Mouse (Mus musculus) intestine, embryonic 14.5 days (tissue): ENCODE results near the gene Syt7. TPM values are rescaled to one million over a fixed set of nuclear protein-coding genes. Genes with fewer than 3 reads are reported as not detected.

Source experiments
- ATAC-seq: fragments of 200-750 bp; cut with Nextera tagmentation; replicated peaks from 2 replicates; pipeline ENCODE4 v1.8.0; 2017; ENCODE audit warnings: low read depth, moderate number of reproducible peaks, moderate TSS enrichment, moderate library complexity; ENCODE audit not compliant: low FRiP score, low TSS enrichment
- DNase-seq: peaks from one replicate; pipeline ENCODE4 v3.0.0-alpha.2; 2018; ENCODE audit warnings: low spot score
- H3K27ac ChIP-seq: fragments of 300-500 bp; sonication (generic); 2 replicates; pipeline ENCODE4 v1.5.1; 2014; ENCODE audit warnings: low read depth, mild to moderate bottlenecking, control low read depth
- H3K27me3 ChIP-seq: fragments of 300-500 bp; sonication (generic); replicated peaks from 2 replicates; pipeline ENCODE4 v1.6.1; 2014; ENCODE audit warnings: low read length, control low read depth; ENCODE audit not compliant: control insufficient read depth, insufficient read depth
- H3K36me3 ChIP-seq: fragments of 300-500 bp; sonication (generic); 2 replicates; pipeline ENCODE4 v1.6.1; 2014; ENCODE audit warnings: low read length, control low read depth; ENCODE audit not compliant: control insufficient read depth, insufficient read depth
- H3K4me1 ChIP-seq: fragments of 300-500 bp; sonication (generic); replicated peaks from 2 replicates; pipeline ENCODE4 v1.6.1; 2014; ENCODE audit warnings: low read length, control low read depth, mixed read lengths; ENCODE audit not compliant: control insufficient read depth, insufficient read depth
- H3K4me2 ChIP-seq: fragments of 300-500 bp; sonication (generic); 2 replicates; pipeline ENCODE4 v1.6.1; 2014; ENCODE audit warnings: low read length
- H3K4me3 ChIP-seq: fragments of 300-500 bp; sonication (generic); 2 replicates; pipeline ENCODE4 v1.5.1; 2014; ENCODE audit warnings: low read depth, low read length, control low read depth, mixed read lengths
- H3K9ac ChIP-seq: fragments of 300-500 bp; sonication (generic); 2 replicates; pipeline ENCODE4 v1.6.1; 2014; ENCODE audit warnings: mild to moderate bottlenecking, low read length
- H3K9me3 ChIP-seq: fragments of 300-500 bp; sonication (generic); 2 replicates; pipeline ENCODE4 v1.6.1; 2016; ENCODE audit warnings: low read length, control low read depth; ENCODE audit not compliant: control insufficient read depth
- WGBS: fragments of 180-500 bp; shearing (Covaris S2); extraction: QIAGEN DNeasy Blood & Tissue Kit; methylation state at CpG from one replicate; pipeline ENCODE4 v1.1.7; 2014; 5-methylcytosine and 5-hydroxymethylcytosine counted together
- polyA plus RNA-seq: library from polyadenylated mRNA; unstranded; fragments of >200 nt; fragmentation: Nextera tagmentation; extraction: Ambion mirVana; gene quantifications from 2 replicates; pipeline ENCODE4 v1.2.1, GENCODE M21; 2014

The Syt7 gene
- polyA plus RNA-seq, 1 experiment from 2014 or later, result 1.5 TPM

GRCm38 (mm10) chr19:10391995-10392394, 3.1 kb downstream of the Syt7 start:
- Histone ChIP-seq H3K36me3 (no peaks in the 10 kb centered on the region), H3K4me3 (no peak overlapping the region), H3K9ac (no peak overlapping the region), H3K4me2 (no peak overlapping the region), H3K27me3 (peaks cover 21% of the 10 kb centered on the region), H3K4me1 (peaks cover 8% of the 10 kb centered on the region; the same call in 1 of the 2 replicates), H3K27ac (no peak overlapping the region), H3K9me3 (no peaks in the 10 kb centered on the region)
- ATAC-seq (no peak), DNase-seq (no peak)
- 31% methylated on average over 3 of the region's 3 CpGs for WGBS

GRCm38 (mm10) chr19:10393471-10393870, 4.6 kb downstream of the Syt7 start:
- 96% methylated on average over 6 of the region's 6 CpGs for WGBS
- Histone ChIP-seq H3K27me3 (peaks cover 18% of the 10 kb centered on the region), H3K9me3 (no peaks in the 10 kb centered on the region), H3K27ac (no peak overlapping the region), H3K9ac (no peak overlapping the region), H3K4me1 (peaks cover 8% of the 10 kb centered on the region; the same call in 1 of the 2 replicates), H3K36me3 (no peaks in the 10 kb centered on the region), H3K4me3 (no peak overlapping the region), H3K4me2 (no peak overlapping the region)
- DNase-seq (no peak), ATAC-seq (no peak)

GRCm38 (mm10) chr19:10393874-10394500, 5.1 kb downstream of the Syt7 start:
- H3K9me3 ChIP-seq, result no peaks in the 10 kb centered on the region
- DNase-seq (no peak), ATAC-seq (no peak)
- H3K9ac ChIP-seq, result no peak overlapping the region
- H3K27ac ChIP-seq, result no peak overlapping the region
- H3K4me2 ChIP-seq, result no peak overlapping the region
- no peak overlapping the region for H3K4me3 ChIP-seq
- H3K4me1 ChIP-seq, result peaks cover 8% of the 10 kb centered on the region; the same call in 1 of the 2 replicates
- 76% methylated on average over 15 of the region's 15 CpGs for whole genome bisulfite sequencing
- no peaks in the 10 kb centered on the region for H3K36me3 ChIP-seq
- H3K27me3 ChIP-seq, result peaks cover 18% of the 10 kb centered on the region

- Histone ChIP-seq H3K9me3 (no peaks in the 10 kb centered on the region), H3K27ac (no peak overlapping the region), H3K4me1 (0 out of 2 replicates have a peak, but pooled peaks cover under 1% of the 10 kb centered on the region), H3K9ac (no peak overlapping the region), H3K27me3 (peaks cover 11% of the 10 kb centered on the region), H3K36me3 (no peaks in the 10 kb centered on the region), H3K4me2 (no peak overlapping the region), H3K4me3 (no peak overlapping the region)
- ATAC-seq (no peak), DNase-seq (no peak)
- 27% methylated on average over 8 of the region's 8 CpGs for WGBS
These were observed 6.3 kb downstream of the Syt7 start for GRCm38 (mm10) chr19:10395174-10395573.

GRCm38 (mm10) chr19:10396962-10397361, 8.1 kb downstream of the Syt7 start:
- no peaks in the 10 kb centered on the region for H3K27me3 ChIP-seq
- H3K9me3 ChIP-seq, result no peaks in the 10 kb centered on the region
- no peak overlapping the region for H3K4me2 ChIP-seq
- DNase-seq (no peak), ATAC-seq (no peak)
- no peak overlapping the region for H3K9ac ChIP-seq
- H3K4me3 ChIP-seq, result no peak overlapping the region
- no peaks in the 10 kb centered on the region for H3K36me3 ChIP-seq
- WGBS, result 82% methylated on average over 2 of the region's 2 CpGs
- H3K27ac ChIP-seq, result no peak overlapping the region
- H3K4me1 ChIP-seq, result no peaks in the 10 kb centered on the region

GRCm38 (mm10) chr19:10397479-10398153, 8.7 kb downstream of the Syt7 start:
- no peaks in the 10 kb centered on the region for H3K27me3 ChIP-seq
- WGBS, result 46% methylated on average over 8 of the region's 8 CpGs

GRCm38 (mm10) chr19:10398296-10398695, 9.4 kb downstream of the Syt7 start:
- ATAC-seq (no peak), DNase-seq (no peak)
- H3K9ac ChIP-seq, result no peak overlapping the region
- WGBS, result 58% methylated on average over 6 of the region's 6 CpGs
- no peaks in the 10 kb centered on the region for H3K27me3 ChIP-seq
- no peaks in the 10 kb centered on the region for H3K4me1 ChIP-seq
- H3K4me2 ChIP-seq, result no peak overlapping the region
- no peak overlapping the region for H3K4me3 ChIP-seq
- H3K9me3 ChIP-seq, result no peaks in the 10 kb centered on the region
- H3K36me3 ChIP-seq, result no peaks in the 10 kb centered on the region
- H3K27ac ChIP-seq, result no peak overlapping the region

More at GRCm38 (mm10) chr19:10397479-10398153, 8.7 kb downstream of the Syt7 start:
- Histone ChIP-seq H3K4me2 (no peak overlapping the region), H3K27ac (no peak overlapping the region), H3K4me1 (no peaks in the 10 kb centered on the region), H3K9me3 (no peaks in the 10 kb centered on the region), H3K4me3 (no peak overlapping the region), H3K36me3 (no peaks in the 10 kb centered on the region), H3K9ac (no peak overlapping the region)
- ATAC-seq, result no peak
- DNase-seq, result no peak

GRCm38 (mm10) chr19:10402771-10403494, 14.0 kb downstream of the Syt7 start:
- H3K27me3 ChIP-seq, result no peaks in the 10 kb centered on the region
- H3K36me3 ChIP-seq, result no peaks in the 10 kb centered on the region
- no peak overlapping the region for H3K9ac ChIP-seq
- H3K27ac ChIP-seq, result no peak overlapping the region
- DNase-seq (peak; percentile 93), ATAC-seq (0 out of 2 replicates have a peak, but pooled peaks have one; percentile 43)
- no peaks in the 10 kb centered on the region for H3K9me3 ChIP-seq
- H3K4me2 ChIP-seq, result no peak overlapping the region
- H3K4me3 ChIP-seq, result no peak overlapping the region
- no peaks in the 10 kb centered on the region for H3K4me1 ChIP-seq
- 24% methylated on average over 16 of the region's 16 CpGs for WGBS
